Mouse (Mus musculus): Measurements from ENCODE around the gene D630003M21Rik. TPM values are rescaled to one million over a fixed set of nuclear protein-coding genes. Genes with fewer than 3 reads are reported as not detected.

D630003M21Rik gene
- polyA plus RNA-seq, 1 experiment from 2014 or later = 1.00 TPM

DNA sequence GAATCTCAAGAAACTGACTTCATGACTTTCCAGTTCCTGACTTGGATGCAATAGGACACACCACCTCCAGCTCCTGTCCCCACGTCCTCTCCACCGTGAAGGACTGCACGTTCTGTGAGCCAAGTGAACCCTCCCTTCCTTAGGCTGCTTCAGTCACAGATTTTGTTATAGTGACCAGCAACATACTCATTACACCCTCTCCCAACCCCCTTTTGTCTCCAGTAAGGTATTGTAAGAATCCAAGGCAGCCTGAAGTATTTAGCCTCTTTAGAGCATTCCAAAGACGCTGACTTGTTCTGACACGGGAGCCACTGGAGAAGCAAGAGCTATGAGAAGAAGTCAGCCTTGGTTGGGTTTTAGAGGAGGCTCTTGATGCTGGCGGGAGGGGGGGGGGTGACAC, 59.7 kb downstream of the D630003M21Rik start:
- Histone ChIP-seq H3K36me3 (replicated peaks; ENCODE audit: control insufficient read depth, insufficient read depth, low read depth, low read length) (no peaks in the 10 kb centered on the region), H3K27me3 (ENCODE audit: control insufficient read depth, insufficient read depth, low read length) (no peaks in the 10 kb centered on the region), H3K27ac (replicated peaks; ENCODE audit: low read depth, low read length) (no peak overlapping the region), H3K9ac (replicated peaks; ENCODE audit: low read length) (no peak overlapping the region), H3K4me1 (ENCODE audit: control insufficient read depth, insufficient read depth, low read length) (no peaks in the 10 kb centered on the region), H3K4me2 (ENCODE audit: low read depth, low read length) (no peak overlapping the region), H3K9me3 (replicated peaks; ENCODE audit: control insufficient read depth, low read length) (no peaks in the 10 kb centered on the region), H3K4me3 (ENCODE audit: low read depth, low read length) (no peak overlapping the region)
- ATAC-seq (replicated peaks; ENCODE audit: insufficient number of reproducible peaks, low FRiP score, low TSS enrichment, low read depth) (no peak), DNase-seq (ENCODE audit: low spot score) (no peak)
- WGBS = 79% methylated on average over 6 of the region's 6 CpGs

DNA sequence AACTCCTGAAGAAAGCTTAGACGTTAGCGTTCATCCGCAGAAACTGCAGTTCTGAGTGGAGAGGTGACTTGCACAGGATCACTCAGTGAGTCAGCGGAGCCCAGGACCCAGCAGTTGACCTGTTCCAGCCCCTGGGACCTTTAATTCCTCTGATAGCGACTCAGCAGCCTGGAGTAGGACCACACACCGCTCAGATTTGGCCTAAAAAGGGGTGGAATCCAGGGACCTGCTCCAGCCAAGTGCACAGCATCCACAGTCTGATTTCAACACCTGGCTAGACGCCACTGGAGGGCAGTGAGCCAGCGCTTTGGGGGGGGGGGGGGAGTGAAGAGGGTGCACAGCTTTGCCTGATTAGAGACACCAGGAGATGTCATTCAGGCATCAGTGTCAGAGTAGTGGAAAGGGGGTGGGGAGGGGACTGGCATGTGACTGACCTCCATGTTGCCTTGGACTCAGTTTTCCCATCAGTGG, 60.2 kb downstream of the D630003M21Rik start:
- ATAC-seq (replicated peaks; ENCODE audit: insufficient number of reproducible peaks, low FRiP score, low TSS enrichment, low read depth) = no peak

DNA sequence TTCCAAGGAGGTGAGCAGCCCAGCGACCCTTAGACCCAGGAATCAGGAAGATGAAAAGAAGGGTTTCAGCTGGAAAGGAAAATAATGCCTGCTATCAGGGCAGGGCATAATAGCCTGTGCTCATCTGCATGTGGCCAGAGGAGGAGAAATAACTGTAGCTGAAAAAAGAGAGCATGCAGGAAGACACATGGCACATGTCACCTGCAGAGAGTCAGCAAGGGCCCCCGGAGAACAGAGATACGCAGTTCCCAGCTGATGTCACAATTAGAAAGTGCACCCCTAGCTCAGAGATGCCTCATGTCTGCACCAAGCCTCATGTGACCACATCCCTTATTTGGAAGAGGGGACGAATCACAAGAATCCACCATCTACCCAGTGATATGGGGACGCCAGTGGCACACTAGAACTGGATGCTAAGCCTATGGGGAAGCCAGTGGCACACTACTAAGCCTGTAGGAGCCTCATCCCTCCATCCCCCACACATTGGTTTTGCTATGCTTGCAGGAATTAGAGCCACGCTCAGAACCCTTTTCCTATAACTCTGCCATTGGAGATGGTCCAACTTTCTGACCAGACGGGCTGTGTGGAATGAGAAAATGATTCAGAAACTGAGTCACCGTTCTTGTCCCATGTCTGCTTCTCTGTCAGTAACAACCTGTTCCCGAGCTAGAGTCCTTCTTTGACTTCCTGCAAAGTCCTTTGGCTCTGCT, 61.4 kb downstream of the D630003M21Rik start:
- 73% methylated on average over 9 of the region's 9 CpGs for WGBS
- no peak for ATAC-seq (replicated peaks; ENCODE audit: insufficient number of reproducible peaks, low FRiP score, low TSS enrichment, low read depth)

More for the DNA sequence above, 60.2 kb downstream of the D630003M21Rik start:
- no peak overlapping the region for H3K4me3 ChIP-seq (ENCODE audit: low read depth, low read length)
- H3K4me2 ChIP-seq (ENCODE audit: low read depth, low read length) = no peak overlapping the region
- no peak for DNase-seq (ENCODE audit: low spot score)
- no peaks in the 10 kb centered on the region for H3K27me3 ChIP-seq (ENCODE audit: control insufficient read depth, insufficient read depth, low read length)
- no peak overlapping the region for H3K27ac ChIP-seq (replicated peaks; ENCODE audit: low read depth, low read length)
- WGBS = 72% methylated on average over 8 of the region's 8 CpGs
- no peaks in the 10 kb centered on the region for H3K9me3 ChIP-seq (replicated peaks; ENCODE audit: control insufficient read depth, low read length)
- no peak overlapping the region for H3K9ac ChIP-seq (replicated peaks; ENCODE audit: low read length)
- H3K4me1 ChIP-seq (ENCODE audit: control insufficient read depth, insufficient read depth, low read length) = no peaks in the 10 kb centered on the region
- no peaks in the 10 kb centered on the region for H3K36me3 ChIP-seq (replicated peaks; ENCODE audit: control insufficient read depth, insufficient read depth, low read depth, low read length)

GRCm38 (mm10) chr2:158166628-158167027, 62.4 kb downstream of the D630003M21Rik start:
- no peak overlapping the region for H3K4me3 ChIP-seq (ENCODE audit: low read depth, low read length)
- no peaks in the 10 kb centered on the region for H3K9me3 ChIP-seq (replicated peaks; ENCODE audit: control insufficient read depth, low read length)
- H3K4me1 ChIP-seq (ENCODE audit: control insufficient read depth, insufficient read depth, low read length) = no peaks in the 10 kb centered on the region
- no peak overlapping the region for H3K27ac ChIP-seq (replicated peaks; ENCODE audit: low read depth, low read length)
- H3K9ac ChIP-seq (replicated peaks; ENCODE audit: low read length) = no peak overlapping the region
- no peaks in the 10 kb centered on the region for H3K36me3 ChIP-seq (replicated peaks; ENCODE audit: control insufficient read depth, insufficient read depth, low read depth, low read length)
- DNase-seq (ENCODE audit: low spot score) = no peak
- no peak for ATAC-seq (replicated peaks; ENCODE audit: insufficient number of reproducible peaks, low FRiP score, low TSS enrichment, low read depth)
- H3K4me2 ChIP-seq (ENCODE audit: low read depth, low read length) = no peak overlapping the region
- H3K27me3 ChIP-seq (ENCODE audit: control insufficient read depth, insufficient read depth, low read length) = no peaks in the 10 kb centered on the region
- 72% methylated on average over 7 of the region's 7 CpGs for WGBS

More for the DNA sequence above, 61.4 kb downstream of the D630003M21Rik start:
- H3K9me3 ChIP-seq (replicated peaks; ENCODE audit: control insufficient read depth, low read length) = no peaks in the 10 kb centered on the region
- no peaks in the 10 kb centered on the region for H3K36me3 ChIP-seq (replicated peaks; ENCODE audit: control insufficient read depth, insufficient read depth, low read depth, low read length)
- H3K4me3 ChIP-seq (ENCODE audit: low read depth, low read length) = no peak overlapping the region
- H3K9ac ChIP-seq (replicated peaks; ENCODE audit: low read length) = no peak overlapping the region
- no peak overlapping the region for H3K27ac ChIP-seq (replicated peaks; ENCODE audit: low read depth, low read length)
- DNase-seq (ENCODE audit: low spot score) = no peak
- H3K4me2 ChIP-seq (ENCODE audit: low read depth, low read length) = no peak overlapping the region
- H3K27me3 ChIP-seq (ENCODE audit: control insufficient read depth, insufficient read depth, low read length) = no peaks in the 10 kb centered on the region
- no peaks in the 10 kb centered on the region for H3K4me1 ChIP-seq (ENCODE audit: control insufficient read depth, insufficient read depth, low read length)

GRCm38 (mm10) chr2:158165776-158166175, 63.2 kb downstream of the D630003M21Rik start:
- Histone ChIP-seq H3K27me3 (ENCODE audit: control insufficient read depth, insufficient read depth, low read length) (no peaks in the 10 kb centered on the region), H3K4me3 (ENCODE audit: low read depth, low read length) (no peak overlapping the region), H3K9ac (replicated peaks; ENCODE audit: low read length) (no peak overlapping the region), H3K9me3 (replicated peaks; ENCODE audit: control insufficient read depth, low read length) (no peaks in the 10 kb centered on the region), H3K4me2 (ENCODE audit: low read depth, low read length) (no peak overlapping the region), H3K36me3 (replicated peaks; ENCODE audit: control insufficient read depth, insufficient read depth, low read depth, low read length) (no peaks in the 10 kb centered on the region), H3K4me1 (ENCODE audit: control insufficient read depth, insufficient read depth, low read length) (no peaks in the 10 kb centered on the region), H3K27ac (replicated peaks; ENCODE audit: low read depth, low read length) (no peak overlapping the region)
- DNase-seq (ENCODE audit: low spot score) = no peak
- no peak for ATAC-seq (replicated peaks; ENCODE audit: insufficient number of reproducible peaks, low FRiP score, low TSS enrichment, low read depth)
- WGBS = 81% methylated on average over 4 of the region's 4 CpGs

DNA sequence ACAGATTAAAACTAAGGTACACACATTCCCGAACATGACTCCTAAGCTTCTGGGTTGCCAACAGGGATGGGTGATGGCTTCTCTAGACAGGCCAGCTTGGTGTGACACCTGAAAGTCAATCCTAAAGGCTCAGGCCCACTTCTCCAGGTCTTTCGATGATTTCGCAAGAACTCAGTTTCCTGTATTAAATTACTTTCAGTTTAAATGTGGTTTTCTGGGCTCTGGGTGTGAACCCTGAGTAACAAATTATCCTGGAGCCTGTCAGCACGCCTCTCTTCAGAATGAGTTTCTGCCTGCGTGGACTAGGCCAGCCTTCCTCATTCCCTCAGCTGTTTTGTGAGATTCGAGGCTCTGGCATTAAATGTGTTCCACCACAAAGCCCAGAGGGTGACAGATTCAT, 66.0 kb downstream of the D630003M21Rik start:
- no peaks in the 10 kb centered on the region for H3K4me1 ChIP-seq (ENCODE audit: control insufficient read depth, insufficient read depth, low read length)
- no peak for DNase-seq (ENCODE audit: low spot score)
- no peaks in the 10 kb centered on the region for H3K9me3 ChIP-seq (replicated peaks; ENCODE audit: control insufficient read depth, low read length)
- no peak overlapping the region for H3K9ac ChIP-seq (replicated peaks; ENCODE audit: low read length)
- WGBS = 79% methylated on average over 6 of the region's 6 CpGs
- H3K4me3 ChIP-seq (ENCODE audit: low read depth, low read length) = no peak overlapping the region
- no peak overlapping the region for H3K4me2 ChIP-seq (ENCODE audit: low read depth, low read length)
- no peak for ATAC-seq (replicated peaks; ENCODE audit: insufficient number of reproducible peaks, low FRiP score, low TSS enrichment, low read depth)
- no peak overlapping the region for H3K27ac ChIP-seq (replicated peaks; ENCODE audit: low read depth, low read length)
- H3K36me3 ChIP-seq (replicated peaks; ENCODE audit: control insufficient read depth, insufficient read depth, low read depth, low read length) = no peaks in the 10 kb centered on the region
- H3K27me3 ChIP-seq (ENCODE audit: control insufficient read depth, insufficient read depth, low read length) = no peaks in the 10 kb centered on the region

DNA sequence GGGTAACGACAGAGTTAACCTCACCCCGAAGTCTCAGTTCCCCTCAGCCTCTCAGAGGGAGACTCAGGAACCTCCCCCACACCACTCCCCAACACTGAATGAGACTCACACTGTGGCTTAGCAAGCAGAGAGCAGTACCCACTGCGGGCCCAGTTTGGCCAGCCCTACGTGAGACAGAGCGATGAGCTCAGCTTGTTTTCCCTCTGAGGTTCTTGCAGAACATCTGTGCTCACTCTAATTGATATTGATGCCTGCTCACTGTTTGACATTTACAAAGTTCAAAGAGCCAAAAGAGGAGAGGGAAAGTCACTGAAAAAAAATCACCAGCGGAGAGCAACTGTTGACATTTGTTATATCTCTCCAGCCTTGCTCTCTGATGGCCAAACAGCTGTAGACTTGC, 67.3 kb downstream of the D630003M21Rik start:
- H3K4me2 ChIP-seq (ENCODE audit: low read depth, low read length) = no peak overlapping the region
- no peaks in the 10 kb centered on the region for H3K4me1 ChIP-seq (ENCODE audit: control insufficient read depth, insufficient read depth, low read length)
- H3K36me3 ChIP-seq (replicated peaks; ENCODE audit: control insufficient read depth, insufficient read depth, low read depth, low read length) = no peaks in the 10 kb centered on the region
- H3K27ac ChIP-seq (replicated peaks; ENCODE audit: low read depth, low read length) = no peak overlapping the region
- DNase-seq (ENCODE audit: low spot score) (no peak), ATAC-seq (replicated peaks; ENCODE audit: insufficient number of reproducible peaks, low FRiP score, low TSS enrichment, low read depth) (no peak)
- H3K9ac ChIP-seq (replicated peaks; ENCODE audit: low read length) = no peak overlapping the region
- no peaks in the 10 kb centered on the region for H3K9me3 ChIP-seq (replicated peaks; ENCODE audit: control insufficient read depth, low read length)
- H3K27me3 ChIP-seq (ENCODE audit: control insufficient read depth, insufficient read depth, low read length) = no peaks in the 10 kb centered on the region
- 87% methylated on average over 6 of the region's 6 CpGs for WGBS
- no peak overlapping the region for H3K4me3 ChIP-seq (ENCODE audit: low read depth, low read length)

- Histone ChIP-seq H3K4me2 (ENCODE audit: low read depth, low read length) (no peak overlapping the region), H3K27me3 (ENCODE audit: control insufficient read depth, insufficient read depth, low read length) (no peaks in the 10 kb centered on the region), H3K36me3 (replicated peaks; ENCODE audit: control insufficient read depth, insufficient read depth, low read depth, low read length) (no peaks in the 10 kb centered on the region), H3K9me3 (replicated peaks; ENCODE audit: control insufficient read depth, low read length) (no peaks in the 10 kb centered on the region), H3K4me1 (ENCODE audit: control insufficient read depth, insufficient read depth, low read length) (no peaks in the 10 kb centered on the region), H3K4me3 (ENCODE audit: low read depth, low read length) (no peak overlapping the region), H3K27ac (replicated peaks; ENCODE audit: low read depth, low read length) (no peak overlapping the region), H3K9ac (replicated peaks; ENCODE audit: low read length) (no peak overlapping the region)
- ATAC-seq (replicated peaks; ENCODE audit: insufficient number of reproducible peaks, low FRiP score, low TSS enrichment, low read depth) (no peak; the same call in 1 of the 2 replicates), DNase-seq (ENCODE audit: low spot score) (no peak)
- WGBS = 56% methylated on average over 7 of the region's 7 CpGs
Observed at GRCm38 (mm10) chr2:158159376-158160235, 69.4 kb downstream of the D630003M21Rik start.

Data from embryonic facial prominence, embryonic 11.5 days (tissue).